Mouse (Mus musculus) stomach, postnatal 0 days (tissue): ENCODE data around the gene Snrnp48. TPM values are rescaled to one million over a fixed set of nuclear protein-coding genes. Genes with fewer than 3 reads are reported as not detected.

ENCODE experiments used
- ATAC-seq: fragments of 200-750 bp; cut with Nextera tagmentation; 2 replicates; pipeline ENCODE4 v1.8.0; 2017; ENCODE audit not compliant: low FRiP score, low TSS enrichment
- DNase-seq: peaks from one replicate; pipeline ENCODE4 v3.0.0-alpha.2; 2016; ENCODE audit warnings: low spot score
- H3K27ac ChIP-seq: fragments of 300-500 bp; sonication (generic); replicated peaks from 2 replicates; pipeline ENCODE4 v1.5.1; 2014; ENCODE audit warnings: mild to moderate bottlenecking, control low read depth
- H3K27me3 ChIP-seq: fragments of 300-500 bp; sonication (generic); 2 replicates; pipeline ENCODE4 v1.6.1; 2014; ENCODE audit warnings: low read length; ENCODE audit not compliant: control insufficient read depth, insufficient read depth
- H3K36me3 ChIP-seq: fragments of 300-500 bp; sonication (generic); 2 replicates; pipeline ENCODE4 v1.6.1; 2014; ENCODE audit warnings: low read length, mixed read lengths; ENCODE audit not compliant: control insufficient read depth, insufficient read depth
- H3K4me1 ChIP-seq: fragments of 300-500 bp; sonication (generic); replicated peaks from 2 replicates; pipeline ENCODE4 v1.6.1; 2014; ENCODE audit warnings: antibody characterized with exemption; ENCODE audit not compliant: control insufficient read depth, insufficient read depth
- H3K4me2 ChIP-seq: fragments of 300-500 bp; sonication (generic); replicated peaks from 2 replicates; pipeline ENCODE4 v1.6.1; 2014; ENCODE audit warnings: low read depth, mild to moderate bottlenecking, control low read depth, moderate library complexity
- H3K4me3 ChIP-seq: fragments of 300-500 bp; sonication (generic); 2 replicates; pipeline ENCODE4 v1.5.1; 2014; ENCODE audit warnings: low read depth, low read length, control low read depth
- H3K9ac ChIP-seq: fragments of 300-500 bp; sonication (generic); 2 replicates; pipeline ENCODE4 v1.6.1; 2014; ENCODE audit warnings: mild to moderate bottlenecking, low read length, control low read depth, mixed read lengths
- H3K9me3 ChIP-seq: fragments of 300-500 bp; sonication (generic); 2 replicates; pipeline ENCODE4 v1.6.1; 2016; ENCODE audit warnings: low read length; ENCODE audit not compliant: control insufficient read depth
- CTCF ChIP-seq: IDR thresholded peaks from 2 replicates; pipeline ENCODE4 v1.5.1; 2016; ENCODE audit warnings: antibody characterized with exemption, low read depth, mild to moderate bottlenecking, moderate library complexity
- EP300 ChIP-seq: optimal IDR thresholded peaks from 2 replicates; pipeline ENCODE3; 2016; ENCODE audit warnings: antibody characterized with exemption
- WGBS: fragments of 180-500 bp; shearing (Covaris S2); extraction: QIAGEN DNeasy Blood & Tissue Kit; methylation state at CpG from one replicate; pipeline ENCODE4 v1.1.7; 2014; 5-methylcytosine and 5-hydroxymethylcytosine counted together
- polyA plus RNA-seq: library from polyadenylated mRNA; unstranded; fragments of >200 nt; fragmentation: Nextera tagmentation; extraction: Ambion mirVana; gene quantifications from 2 replicates; pipeline ENCODE4 v1.2.1, GENCODE M21; 2015

Gene Snrnp48
- polyA plus RNA-seq, 1 experiment from 2014 or later, result 19.4 TPM

- ATAC-seq (0 out of 2 replicates have a peak, but pooled peaks have one; percentile 53), DNase-seq (peak; percentile 20)
- H3K36me3 ChIP-seq, result no peaks in the 10 kb centered on the region
Measured at GRCm38 (mm10) chr13:38235370-38235769, 30.6 kb downstream of the Snrnp48 start.

DNA sequence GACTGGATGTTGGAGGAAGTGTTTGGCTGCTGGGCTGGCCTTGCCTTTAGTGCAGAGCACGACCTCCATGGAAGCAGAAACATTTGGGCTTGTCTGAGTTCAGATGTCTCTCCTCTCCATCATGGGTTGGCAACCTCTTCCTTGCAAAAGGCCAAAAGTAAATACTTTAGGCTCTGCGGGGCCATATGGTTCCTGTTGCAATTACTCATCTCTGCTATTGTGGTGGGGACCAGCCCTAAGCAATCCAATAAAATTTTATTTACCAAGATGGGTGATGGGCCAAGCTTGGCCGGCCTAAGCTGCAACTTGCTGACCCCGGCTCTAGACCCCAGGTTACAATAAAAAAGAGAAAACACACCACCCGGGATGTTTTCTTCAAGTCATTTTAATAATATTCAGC is 43.4 kb downstream of the Snrnp48 start:
- Histone ChIP-seq H3K4me1 (0 out of 2 replicates have a peak, but pooled peaks cover 2% of the 10 kb centered on the region), H3K27me3 (no peaks in the 10 kb centered on the region), H3K4me3 (no peak overlapping the region), H3K27ac (no peak overlapping the region), H3K9ac (no peak overlapping the region), H3K4me2 (no peak overlapping the region), H3K9me3 (no peaks in the 10 kb centered on the region), H3K36me3 (no peaks in the 10 kb centered on the region)
- 40% methylated on average over 5 of the region's 5 CpGs for WGBS
- DNase-seq, result peak; percentile 19
- TF ChIP-seq EP300, result no peak
- TF ChIP-seq CTCF, result no peak
- ATAC-seq, result 0 out of 2 replicates have a peak, but pooled peaks have one; percentile 38

More at GRCm38 (mm10) chr13:38235370-38235769, 30.6 kb downstream of the Snrnp48 start:
- Histone ChIP-seq H3K27ac (no peak overlapping the region), H3K9ac (no peak overlapping the region), H3K9me3 (no peaks in the 10 kb centered on the region), H3K4me1 (no peaks in the 10 kb centered on the region), H3K4me3 (no peak overlapping the region), H3K4me2 (no peak overlapping the region), H3K27me3 (no peaks in the 10 kb centered on the region)
- 67% methylated on average over 3 of the region's 3 CpGs for whole genome bisulfite sequencing
- TF ChIP-seq CTCF, result peak; percentile 68
- no peak for TF ChIP-seq EP300

DNA sequence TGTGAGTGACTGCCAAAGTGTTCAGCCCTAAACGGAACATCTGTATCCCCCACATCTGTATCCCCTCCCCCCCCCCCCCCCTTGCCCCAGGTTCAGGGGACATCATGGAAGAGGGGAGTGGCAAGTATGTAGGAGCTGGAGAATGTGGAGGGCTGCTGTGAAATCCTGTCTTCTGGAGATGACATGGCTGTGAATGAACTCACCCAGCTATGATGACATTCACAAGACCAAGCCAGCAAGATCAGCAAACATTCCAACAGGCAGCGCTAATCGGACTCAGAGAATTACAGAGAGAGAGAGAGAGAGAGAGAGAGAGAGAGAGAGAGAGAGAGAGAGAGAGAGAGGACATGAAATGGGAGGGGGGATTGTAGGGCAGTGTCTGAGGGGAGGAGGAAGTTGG is 46.5 kb downstream of the Snrnp48 start:
- H3K4me1 ChIP-seq, result 0 out of 2 replicates have a peak, but pooled peaks cover 2% of the 10 kb centered on the region
- DNase-seq (no peak), ATAC-seq (peak; percentile 58)
- no peaks in the 10 kb centered on the region for H3K9me3 ChIP-seq
- WGBS, result 41% methylated on average over 3 of the region's 3 CpGs
- H3K4me2 ChIP-seq, result no peak overlapping the region
- no peaks in the 10 kb centered on the region for H3K36me3 ChIP-seq
- no peak overlapping the region for H3K9ac ChIP-seq
- TF ChIP-seq EP300 (no peak), CTCF (no peak)
- no peak overlapping the region for H3K4me3 ChIP-seq
- H3K27me3 ChIP-seq, result no peaks in the 10 kb centered on the region
- no peak overlapping the region for H3K27ac ChIP-seq

DNA sequence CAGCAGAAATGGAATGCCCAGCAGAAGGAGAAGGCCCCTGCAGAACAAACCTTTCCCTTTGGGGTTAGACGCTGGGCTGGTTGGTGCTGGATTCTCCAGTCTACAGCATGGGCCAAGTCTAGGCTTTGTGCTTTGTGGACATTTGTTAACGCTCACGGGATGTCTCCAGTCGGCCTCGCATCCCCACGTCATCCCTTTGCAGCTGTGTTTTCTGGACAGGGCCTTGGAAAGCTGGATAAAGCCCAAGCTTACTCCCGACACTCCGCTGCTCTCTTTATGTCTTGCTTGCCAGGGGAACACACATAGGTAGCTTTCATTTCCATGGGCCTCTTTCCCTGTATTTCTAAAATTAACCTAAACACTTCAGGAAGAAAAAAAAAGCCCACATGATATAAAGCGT is 49.0 kb downstream of the Snrnp48 start:
- DNase-seq (no peak), ATAC-seq (peak; percentile 65; the same call in 1 of the 2 replicates)
- Histone ChIP-seq H3K4me2 (0 out of 2 replicates have a peak overlapping the region, but pooled peaks have one; percentile 1), H3K9me3 (no peaks in the 10 kb centered on the region), H3K36me3 (no peaks in the 10 kb centered on the region), H3K4me1 (0 out of 2 replicates have a peak, but pooled peaks cover 2% of the 10 kb centered on the region), H3K4me3 (no peak overlapping the region), H3K27ac (no peak overlapping the region), H3K9ac (no peak overlapping the region), H3K27me3 (no peaks in the 10 kb centered on the region)
- TF ChIP-seq EP300 (no peak), CTCF (no peak)
- WGBS, result 51% methylated on average over 9 of the region's 9 CpGs

GRCm38 (mm10) chr13:38258901-38259300 is 54.2 kb downstream of the Snrnp48 start:
- H3K9me3 ChIP-seq, result no peaks in the 10 kb centered on the region
- H3K9ac ChIP-seq, result no peak overlapping the region
- no peak overlapping the region for H3K27ac ChIP-seq
- no peak overlapping the region for H3K4me2 ChIP-seq
- no peak for TF ChIP-seq CTCF
- no peak for TF ChIP-seq EP300
- ATAC-seq (no peak), DNase-seq (no peak)
- no peak overlapping the region for H3K4me3 ChIP-seq
- H3K4me1 ChIP-seq, result no peaks in the 10 kb centered on the region
- H3K27me3 ChIP-seq, result no peaks in the 10 kb centered on the region
- 79% methylated on average over 2 of the region's 2 CpGs for WGBS
- no peaks in the 10 kb centered on the region for H3K36me3 ChIP-seq

- TF ChIP-seq EP300 (no peak), CTCF (no peak)
- 80% methylated on average over 8 of the region's 8 CpGs for WGBS
- no peak for ATAC-seq
- Histone ChIP-seq H3K4me2 (no peak overlapping the region), H3K36me3 (no peaks in the 10 kb centered on the region), H3K27me3 (no peaks in the 10 kb centered on the region), H3K4me3 (no peak overlapping the region), H3K9me3 (no peaks in the 10 kb centered on the region), H3K9ac (no peak overlapping the region), H3K27ac (no peak overlapping the region), H3K4me1 (no peaks in the 10 kb centered on the region)
- DNase-seq, result no peak
Measured at GRCm38 (mm10) chr13:38269055-38269692, 64.4 kb downstream of the Snrnp48 start.
